Mouse (Mus musculus): Measurements from ENCODE around the gene Iqsec1.

The Iqsec1 gene

DNA sequence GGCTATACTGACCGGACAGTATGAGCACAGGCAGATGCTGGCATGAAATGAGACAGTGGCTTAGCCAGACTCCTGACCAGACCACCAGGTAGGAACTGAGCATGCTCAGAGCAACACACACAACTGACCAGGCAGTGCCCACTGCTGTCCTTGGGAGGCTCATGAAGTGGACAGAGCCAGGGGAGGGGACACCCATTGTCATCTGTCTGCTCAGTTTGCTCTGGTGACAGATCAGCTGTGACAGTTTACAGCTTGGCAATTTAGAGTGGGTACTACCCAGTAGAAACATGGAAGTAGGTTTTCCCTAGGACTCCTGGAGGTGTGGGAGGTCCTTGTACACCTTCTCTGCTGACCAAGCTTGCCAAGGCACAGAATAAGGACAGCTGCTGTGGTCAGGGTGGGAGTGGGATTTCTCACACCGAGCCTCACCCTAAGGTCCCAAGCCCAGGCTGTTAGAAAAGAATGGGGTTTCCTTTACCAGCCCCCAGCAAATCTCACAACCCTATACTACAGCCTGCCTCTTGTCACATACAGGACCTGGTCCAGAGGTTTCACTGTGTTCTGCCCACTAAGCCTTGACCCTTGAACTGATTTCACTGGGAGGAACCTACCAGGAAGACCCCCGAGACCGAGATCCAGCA, 253.0 kb downstream of the Iqsec1 start:
- Histone ChIP-seq H3K4me3 (replicated peaks; ENCODE audit: low read length) (peak overlapping the region; percentile 88), H3K9me3 (ENCODE audit: low read length) (no peaks in the 10 kb centered on the region), H3K27me3 (ENCODE audit: insufficient read depth, low read length) (peaks cover 41% of the 10 kb centered on the region), H3K36me3 (ENCODE audit: insufficient read depth, low read length) (no peaks in the 10 kb centered on the region), H3K4me1 (replicated peaks; ENCODE audit: low read depth, low read length) (peaks cover 26% of the 10 kb centered on the region)
- TF ChIP-seq CTCF (conservative IDR thresholded peaks at IDR 0.05; ENCODE audit: low read length) (no peak), POU5F1 (IDR thresholded peaks at IDR 0.05; ENCODE audit: borderline replicate concordance, low read length) (no peak), NANOG (IDR thresholded peaks at IDR 0.05; ENCODE audit: borderline replicate concordance, low read length) (no peak)

DNA sequence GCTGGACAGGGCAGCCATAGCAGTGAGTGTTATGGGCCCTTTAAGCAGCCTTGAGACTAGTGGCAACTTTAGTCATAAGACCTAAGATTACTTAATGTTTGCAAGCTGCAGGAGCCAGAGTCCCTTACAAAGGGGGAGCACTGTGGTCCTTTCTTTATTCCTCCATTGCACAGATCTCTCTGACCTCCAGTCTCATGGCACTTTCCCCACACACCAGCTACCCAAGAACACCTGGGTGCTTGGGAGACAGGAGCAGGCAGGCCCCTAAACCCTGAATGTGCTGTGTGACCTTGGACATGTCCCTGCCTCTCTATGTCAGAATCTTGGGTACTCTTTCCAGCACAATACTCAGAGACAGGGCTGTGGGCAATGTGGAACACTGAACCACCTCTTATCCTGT, 253.7 kb downstream of the Iqsec1 start:
- Histone ChIP-seq H3K4me1 (replicated peaks; ENCODE audit: low read depth, low read length) (peaks cover 29% of the 10 kb centered on the region), H3K27me3 (ENCODE audit: insufficient read depth, low read length) (peaks cover 41% of the 10 kb centered on the region), H3K9me3 (ENCODE audit: low read length) (no peaks in the 10 kb centered on the region), H3K4me3 (replicated peaks; ENCODE audit: low read length) (no peak overlapping the region), H3K36me3 (ENCODE audit: insufficient read depth, low read length) (no peaks in the 10 kb centered on the region)
- TF ChIP-seq CTCF (conservative IDR thresholded peaks at IDR 0.05; ENCODE audit: low read length): no peak
- no peak for TF ChIP-seq NANOG (IDR thresholded peaks at IDR 0.05; ENCODE audit: borderline replicate concordance, low read length)
- TF ChIP-seq POU5F1 (IDR thresholded peaks at IDR 0.05; ENCODE audit: borderline replicate concordance, low read length): no peak

DNA sequence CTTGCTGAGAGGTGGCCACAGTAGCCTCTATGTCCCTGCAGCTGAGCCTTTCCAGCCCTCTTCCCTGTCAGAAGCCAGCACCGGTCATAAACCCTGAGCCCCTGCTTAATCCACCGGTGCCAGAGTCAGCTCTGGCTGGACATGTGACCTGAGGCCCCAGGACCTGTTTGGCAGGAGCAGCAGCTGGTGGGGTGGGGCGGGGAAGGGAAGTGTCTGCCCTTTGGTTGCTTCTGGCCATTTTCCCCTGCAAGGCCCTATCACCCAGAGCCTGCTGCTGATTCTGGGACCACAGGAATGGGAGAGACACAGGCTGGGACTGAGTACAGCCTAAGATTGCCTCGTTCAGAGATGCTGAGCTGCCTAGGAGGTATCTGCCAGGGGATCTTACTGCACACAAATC, 257.2 kb downstream of the Iqsec1 start:
- H3K9me3 ChIP-seq (ENCODE audit: low read length): no peaks in the 10 kb centered on the region
- H3K27me3 ChIP-seq (ENCODE audit: insufficient read depth, low read length): peaks cover 27% of the 10 kb centered on the region
- TF ChIP-seq NANOG (IDR thresholded peaks at IDR 0.05; ENCODE audit: borderline replicate concordance, low read length): no peak
- no peak for TF ChIP-seq CTCF (conservative IDR thresholded peaks at IDR 0.05; ENCODE audit: low read length)
- no peak for TF ChIP-seq POU5F1 (IDR thresholded peaks at IDR 0.05; ENCODE audit: borderline replicate concordance, low read length)
- H3K4me1 ChIP-seq (replicated peaks; ENCODE audit: low read depth, low read length): peaks cover 31% of the 10 kb centered on the region
- no peak overlapping the region for H3K4me3 ChIP-seq (replicated peaks; ENCODE audit: low read length)
- H3K36me3 ChIP-seq (ENCODE audit: insufficient read depth, low read length): no peaks in the 10 kb centered on the region

DNA sequence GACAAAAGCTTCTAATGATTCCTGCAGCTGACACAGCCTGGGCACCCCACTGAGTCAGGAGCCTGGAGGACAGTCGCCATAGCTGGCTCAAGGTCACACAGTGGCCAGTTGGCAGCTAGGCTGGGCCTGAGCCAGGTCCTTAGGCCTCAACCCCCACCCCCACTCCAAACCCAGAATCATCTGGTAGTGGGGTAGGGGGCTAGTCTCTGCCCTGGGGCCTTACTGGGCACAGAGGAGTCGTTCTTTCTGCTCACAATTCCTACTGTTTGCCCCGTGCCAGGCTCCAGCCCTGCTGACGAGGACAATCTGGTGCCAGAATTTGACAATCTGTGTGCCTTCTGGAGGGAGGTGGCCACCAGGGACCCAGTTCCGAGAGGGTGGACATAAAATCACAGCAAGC, 258.7 kb downstream of the Iqsec1 start:
- H3K27me3 ChIP-seq (ENCODE audit: insufficient read depth, low read length): peaks cover 12% of the 10 kb centered on the region
- no peaks in the 10 kb centered on the region for H3K36me3 ChIP-seq (ENCODE audit: insufficient read depth, low read length)
- peaks cover 19% of the 10 kb centered on the region for H3K4me1 ChIP-seq (replicated peaks; ENCODE audit: low read depth, low read length)
- no peak overlapping the region for H3K4me3 ChIP-seq (replicated peaks; ENCODE audit: low read length)
- no peaks in the 10 kb centered on the region for H3K9me3 ChIP-seq (ENCODE audit: low read length)
- no peak for TF ChIP-seq POU5F1 (IDR thresholded peaks at IDR 0.05; ENCODE audit: borderline replicate concordance, low read length)
- no peak for TF ChIP-seq CTCF (conservative IDR thresholded peaks at IDR 0.05; ENCODE audit: low read length)
- TF ChIP-seq NANOG (IDR thresholded peaks at IDR 0.05; ENCODE audit: borderline replicate concordance, low read length): no peak

- TF ChIP-seq NANOG (IDR thresholded peaks at IDR 0.05; ENCODE audit: borderline replicate concordance, low read length) (no peak), POU5F1 (IDR thresholded peaks at IDR 0.05; ENCODE audit: borderline replicate concordance, low read length) (no peak), CTCF (conservative IDR thresholded peaks at IDR 0.05; ENCODE audit: low read length) (peak; percentile 91)
- Histone ChIP-seq H3K4me3 (replicated peaks; ENCODE audit: low read length) (no peak overlapping the region), H3K36me3 (ENCODE audit: insufficient read depth, low read length) (no peaks in the 10 kb centered on the region), H3K9me3 (ENCODE audit: low read length) (no peaks in the 10 kb centered on the region), H3K27me3 (ENCODE audit: insufficient read depth, low read length) (no peaks in the 10 kb centered on the region), H3K4me1 (replicated peaks; ENCODE audit: low read depth, low read length) (peaks cover 19% of the 10 kb centered on the region)
Measured at GRCm38 (mm10) chr6:90728491-90728931, 260.0 kb downstream of the Iqsec1 start.

- H3K4me3 ChIP-seq (replicated peaks; ENCODE audit: low read length): no peak overlapping the region
- no peaks in the 10 kb centered on the region for H3K9me3 ChIP-seq (ENCODE audit: low read length)
- TF ChIP-seq NANOG (IDR thresholded peaks at IDR 0.05; ENCODE audit: borderline replicate concordance, low read length) (no peak), CTCF (conservative IDR thresholded peaks at IDR 0.05; ENCODE audit: low read length) (no peak), POU5F1 (IDR thresholded peaks at IDR 0.05; ENCODE audit: borderline replicate concordance, low read length) (no peak)
- no peaks in the 10 kb centered on the region for H3K27me3 ChIP-seq (ENCODE audit: insufficient read depth, low read length)
- no peaks in the 10 kb centered on the region for H3K36me3 ChIP-seq (ENCODE audit: insufficient read depth, low read length)
- H3K4me1 ChIP-seq (replicated peaks; ENCODE audit: low read depth, low read length): peaks cover 19% of the 10 kb centered on the region
Measured at GRCm38 (mm10) chr6:90727826-90728225, 260.7 kb downstream of the Iqsec1 start.

GRCm38 (mm10) chr6:90726711-90727122, 261.8 kb downstream of the Iqsec1 start:
- TF ChIP-seq CTCF (conservative IDR thresholded peaks at IDR 0.05; ENCODE audit: low read length): no peak
- TF ChIP-seq NANOG (IDR thresholded peaks at IDR 0.05; ENCODE audit: borderline replicate concordance, low read length): no peak
- no peak for TF ChIP-seq POU5F1 (IDR thresholded peaks at IDR 0.05; ENCODE audit: borderline replicate concordance, low read length)

GRCm38 (mm10) chr6:90725526-90725925, 263.0 kb downstream of the Iqsec1 start:
- no peaks in the 10 kb centered on the region for H3K9me3 ChIP-seq (ENCODE audit: low read length)
- H3K4me1 ChIP-seq (replicated peaks; ENCODE audit: low read depth, low read length): peaks cover 11% of the 10 kb centered on the region
- no peaks in the 10 kb centered on the region for H3K36me3 ChIP-seq (ENCODE audit: insufficient read depth, low read length)
- no peak overlapping the region for H3K4me3 ChIP-seq (replicated peaks; ENCODE audit: low read length)
- no peak for TF ChIP-seq CTCF (conservative IDR thresholded peaks at IDR 0.05; ENCODE audit: low read length)
- no peak for TF ChIP-seq NANOG (IDR thresholded peaks at IDR 0.05; ENCODE audit: borderline replicate concordance, low read length)
- TF ChIP-seq POU5F1 (IDR thresholded peaks at IDR 0.05; ENCODE audit: borderline replicate concordance, low read length): no peak
- no peaks in the 10 kb centered on the region for H3K27me3 ChIP-seq (ENCODE audit: insufficient read depth, low read length)

More at GRCm38 (mm10) chr6:90726711-90727122, 261.8 kb downstream of the Iqsec1 start:
- no peaks in the 10 kb centered on the region for H3K27me3 ChIP-seq (ENCODE audit: insufficient read depth, low read length)
- H3K4me3 ChIP-seq (replicated peaks; ENCODE audit: low read length): no peak overlapping the region
- peaks cover 18% of the 10 kb centered on the region for H3K4me1 ChIP-seq (replicated peaks; ENCODE audit: low read depth, low read length)
- no peaks in the 10 kb centered on the region for H3K36me3 ChIP-seq (ENCODE audit: insufficient read depth, low read length)
- H3K9me3 ChIP-seq (ENCODE audit: low read length): no peaks in the 10 kb centered on the region

GRCm38 (mm10) chr6:90722993-90723392, 265.5 kb downstream of the Iqsec1 start:
- Histone ChIP-seq H3K36me3 (ENCODE audit: insufficient read depth, low read length) (no peaks in the 10 kb centered on the region), H3K4me3 (replicated peaks; ENCODE audit: low read length) (no peak overlapping the region), H3K9me3 (ENCODE audit: low read length) (no peaks in the 10 kb centered on the region), H3K4me1 (replicated peaks; ENCODE audit: low read depth, low read length) (no peaks in the 10 kb centered on the region), H3K27me3 (ENCODE audit: insufficient read depth, low read length) (no peaks in the 10 kb centered on the region)
- TF ChIP-seq CTCF (conservative IDR thresholded peaks at IDR 0.05; ENCODE audit: low read length) (no peak), POU5F1 (IDR thresholded peaks at IDR 0.05; ENCODE audit: borderline replicate concordance, low read length) (no peak), NANOG (IDR thresholded peaks at IDR 0.05; ENCODE audit: borderline replicate concordance, low read length) (no peak)
